Mouse (Mus musculus) heart, adult 18-20 months (tissue): Measurements from ENCODE around the gene Slc25a12. TPM values are rescaled to one million over a fixed set of nuclear protein-coding genes. Genes with fewer than 3 reads are reported as not detected.
A peak's percentile ranks its signal among the peaks of the same experiment; 100 is the strongest.

Source experiments
- DNase-seq, 2 experiments: peaks; one replicate each; pipeline ENCODE4 v3.0.0; 2021 to 2022; ENCODE audit warnings: mixed read lengths in 1 of 2
- total RNA-seq, 2 experiments: library from RNA; stranded (reverse); gene quantifications; 2 replicates each; pipeline ENCODE4 v1.2.3; 2021

The Slc25a12 gene
- total RNA-seq, 2 experiments from 2014 or later, result 253 to 258 TPM

DNA sequence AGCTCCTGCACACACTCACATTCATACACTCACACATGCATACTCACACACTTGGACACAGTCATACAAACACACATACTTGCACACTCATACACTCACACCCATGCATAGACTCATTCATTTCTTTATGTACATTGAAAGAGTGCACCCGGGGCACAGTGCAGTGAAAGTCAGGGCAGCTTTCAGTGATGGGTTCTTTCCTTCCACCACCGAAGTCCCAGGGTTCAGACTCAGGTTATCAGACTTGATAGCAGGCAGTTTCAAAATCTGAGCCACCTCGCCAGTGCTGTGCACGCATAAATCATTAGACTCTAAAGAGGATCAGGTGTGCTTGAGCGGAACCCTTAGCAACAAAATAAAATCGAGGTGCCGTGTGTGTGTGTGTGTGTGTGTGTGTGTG, 17.4 kb downstream of the Slc25a12 start:
- no peak for DNase-seq

DNA sequence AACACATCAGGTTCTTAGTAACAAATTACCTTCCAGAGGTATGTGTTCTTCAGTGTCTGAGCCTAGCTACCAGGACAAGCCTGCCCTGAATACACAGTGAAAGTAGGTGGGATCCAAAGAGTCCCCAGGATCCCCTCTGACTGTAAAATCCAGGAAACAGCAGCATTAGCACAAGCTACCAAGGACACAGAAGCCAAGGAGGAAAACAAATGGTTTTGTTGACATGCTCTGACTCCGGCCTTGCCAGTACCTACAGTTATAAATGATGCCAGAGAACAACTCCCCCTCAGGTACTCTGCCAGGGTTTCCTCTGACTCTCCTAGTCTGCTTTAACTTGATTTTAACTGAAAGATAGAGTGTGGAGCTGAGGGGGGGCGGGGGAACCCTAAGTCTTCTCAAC, 18.0 kb downstream of the Slc25a12 start:
- DNase-seq, result no peak

DNA sequence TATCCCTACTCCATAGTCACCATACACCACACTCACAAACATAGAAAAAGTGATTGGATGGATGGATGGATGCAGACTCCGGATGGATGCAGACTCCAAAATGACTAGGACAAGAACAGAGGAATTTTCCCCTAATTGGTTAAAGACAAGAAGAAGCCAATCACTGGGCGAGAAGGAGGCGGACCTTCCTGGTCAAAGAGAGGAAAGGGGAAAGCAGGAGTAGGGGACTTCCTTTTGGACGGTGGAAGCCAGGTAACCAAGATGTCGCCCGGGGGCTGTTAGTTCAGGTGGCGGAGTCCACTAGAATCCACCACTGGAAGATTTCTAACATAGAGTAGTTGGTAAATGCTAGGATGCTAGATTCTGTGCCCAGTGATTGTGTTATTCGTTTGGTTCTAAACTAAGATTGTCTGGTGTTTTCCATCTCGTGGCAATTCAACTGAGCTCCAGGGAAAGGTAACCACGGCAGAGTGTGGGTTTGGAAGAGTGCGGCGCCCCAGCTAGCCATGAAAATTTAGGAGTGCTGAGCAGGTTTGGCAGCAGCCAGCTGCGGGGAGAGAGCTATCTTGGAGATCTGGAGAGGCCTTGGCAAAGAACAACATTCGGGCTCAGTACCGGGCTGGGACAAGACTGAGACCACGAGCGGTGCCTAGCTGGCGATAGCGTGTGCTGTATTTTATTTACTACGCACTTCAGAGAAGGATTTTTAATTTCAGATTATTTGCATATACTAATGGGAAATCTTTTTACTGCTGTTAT, 19.6 kb downstream of the Slc25a12 start:
- DNase-seq, result peak in 1 of 2 experiments; percentile 17

DNA sequence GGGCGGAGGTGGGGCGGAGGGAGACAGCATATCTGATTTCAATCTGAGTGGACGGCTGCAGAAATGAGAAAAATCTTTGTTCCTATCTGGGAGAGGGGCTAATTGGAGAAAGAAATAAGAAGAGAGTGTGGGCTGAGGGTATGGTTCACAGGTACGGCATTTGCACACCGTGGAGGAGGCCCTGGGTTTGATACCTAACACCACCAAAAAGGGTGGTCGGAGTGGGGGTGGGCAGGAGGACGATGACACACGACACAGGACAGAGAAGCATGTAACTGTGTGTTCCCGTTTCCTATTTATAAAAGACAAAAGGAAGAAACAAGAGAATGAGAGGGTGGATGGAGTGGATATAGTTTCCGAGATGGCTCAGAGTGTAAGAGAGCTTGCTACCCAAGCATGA, 20.4 kb downstream of the Slc25a12 start:
- DNase-seq, result no peak

DNA sequence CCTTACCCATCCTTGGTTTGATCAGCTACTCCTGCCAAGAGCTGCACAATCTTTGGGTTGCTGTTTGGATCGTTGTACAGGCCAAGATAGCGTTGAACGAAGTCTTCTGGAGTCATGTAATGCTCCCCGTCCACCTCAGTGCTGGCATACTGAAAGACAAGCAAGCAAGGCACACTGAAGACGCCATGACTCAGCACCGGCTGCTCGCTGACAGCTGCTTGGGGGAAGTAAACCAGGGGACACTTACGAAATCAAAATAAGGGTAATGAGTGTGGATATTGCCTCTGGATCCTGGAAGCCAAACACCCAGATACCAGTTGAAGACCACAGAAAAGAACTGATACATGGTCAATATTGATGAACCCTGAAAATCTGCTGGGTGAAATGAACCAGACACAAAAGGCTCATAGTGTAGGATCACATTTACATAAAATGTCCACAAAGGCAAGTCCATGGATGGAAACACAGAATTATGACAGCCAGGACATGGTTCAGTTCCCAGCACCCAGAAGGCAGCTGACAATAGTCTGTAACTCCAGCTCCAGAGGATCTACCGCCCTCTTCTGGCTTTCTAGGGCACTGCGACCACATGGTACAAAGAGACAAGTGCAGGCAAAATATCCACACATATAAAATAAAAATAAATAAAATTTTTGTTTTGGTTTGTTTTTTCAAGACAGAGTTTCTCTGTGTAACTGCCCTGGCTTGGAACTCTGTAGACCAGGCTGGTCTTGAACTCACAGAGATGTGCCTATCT, 23.5 kb downstream of the Slc25a12 start:
- DNase-seq, result peak in 1 of 2 experiments; percentile 41

DNA sequence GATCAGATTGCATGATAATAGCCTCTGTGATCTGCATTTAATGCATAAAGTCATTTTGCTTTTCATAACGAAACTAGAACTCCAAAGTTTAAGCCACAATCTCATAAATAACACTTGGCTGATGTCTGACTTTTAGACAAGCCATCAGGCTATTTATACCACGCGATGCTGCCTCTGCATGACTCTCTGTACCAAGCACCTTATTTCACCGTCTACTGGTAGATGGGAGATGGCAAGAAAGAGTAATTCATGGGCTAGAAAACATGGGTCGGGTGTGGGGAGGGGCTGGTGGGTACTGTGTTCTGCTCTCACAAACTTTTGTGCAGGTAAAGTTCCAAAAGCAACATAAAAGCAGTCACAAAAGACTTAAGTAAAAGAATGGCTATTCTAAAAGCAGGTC, 27.4 kb downstream of the Slc25a12 start:
- peak in 1 of 2 experiments; percentile 11 for DNase-seq

DNA sequence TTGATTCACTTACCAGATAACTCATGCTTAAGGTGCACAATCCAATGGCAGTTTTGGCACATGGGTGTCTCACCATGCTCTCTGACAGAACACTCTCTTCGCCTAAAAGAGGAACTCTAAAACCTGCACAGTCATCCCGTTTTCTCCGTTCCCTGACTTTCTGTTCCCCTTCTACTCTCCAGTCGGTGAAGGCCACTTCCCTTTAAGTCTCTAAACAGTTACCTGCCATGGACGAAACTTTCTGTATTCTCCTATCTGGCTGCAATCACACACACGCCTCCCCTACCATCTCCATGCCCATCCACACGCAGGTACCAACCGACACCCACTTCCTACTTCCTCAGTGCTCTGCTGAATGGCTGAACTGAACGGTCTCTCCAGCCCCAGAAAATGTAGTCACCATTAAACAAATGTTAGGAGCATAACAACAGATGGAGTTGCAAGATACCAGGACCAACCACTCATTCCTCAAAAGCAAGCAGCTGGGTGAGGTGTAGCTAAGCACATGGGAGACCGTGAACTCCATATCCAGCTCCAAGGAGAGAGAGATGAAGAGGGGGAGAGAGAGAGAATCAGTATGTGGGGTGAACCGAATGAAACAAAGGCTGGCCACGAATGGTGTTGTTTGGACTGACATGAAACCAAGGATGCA, 29.3 kb downstream of the Slc25a12 start:
- DNase-seq, result peak in 1 of 2 experiments; percentile 55

DNA sequence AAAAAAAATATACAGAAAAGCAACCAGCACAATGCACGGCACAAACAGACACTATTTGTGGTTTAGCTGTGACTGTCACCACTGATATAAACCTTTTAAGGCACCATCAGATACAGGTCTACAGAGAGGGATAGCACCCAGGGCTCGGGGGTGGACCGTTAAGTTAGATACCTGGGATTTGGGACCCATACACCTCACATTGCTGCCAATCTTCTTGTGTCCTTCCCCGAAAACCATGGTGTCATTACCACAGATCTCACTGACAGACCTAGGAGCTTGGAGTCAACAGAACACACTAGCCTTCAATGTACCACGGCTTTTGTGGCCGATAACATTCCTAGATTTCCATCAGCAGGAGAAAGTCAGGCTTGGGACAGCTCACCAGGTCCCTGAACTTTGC, 30.9 kb downstream of the Slc25a12 start:
- no peak for DNase-seq

DNA sequence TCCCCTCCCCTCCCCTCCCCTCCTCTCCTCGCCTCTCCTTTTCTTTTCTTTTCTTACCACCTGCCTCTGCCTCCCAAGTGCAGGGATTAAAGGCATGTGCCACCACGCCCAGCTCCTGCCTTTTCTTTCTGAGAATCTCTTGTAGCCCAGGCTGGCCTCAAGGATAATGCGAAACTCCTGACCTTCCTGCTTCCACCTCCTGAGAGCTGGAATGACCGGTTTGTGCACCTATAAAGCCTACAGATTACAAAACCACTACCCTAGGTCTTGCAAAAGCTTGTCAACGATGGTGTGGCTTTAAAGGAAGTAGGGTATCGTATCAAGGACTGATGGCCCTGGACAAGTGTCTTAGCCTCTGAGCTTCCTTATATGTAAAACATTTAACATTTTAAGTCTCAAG, 31.3 kb downstream of the Slc25a12 start:
- DNase-seq, result no peak

DNA sequence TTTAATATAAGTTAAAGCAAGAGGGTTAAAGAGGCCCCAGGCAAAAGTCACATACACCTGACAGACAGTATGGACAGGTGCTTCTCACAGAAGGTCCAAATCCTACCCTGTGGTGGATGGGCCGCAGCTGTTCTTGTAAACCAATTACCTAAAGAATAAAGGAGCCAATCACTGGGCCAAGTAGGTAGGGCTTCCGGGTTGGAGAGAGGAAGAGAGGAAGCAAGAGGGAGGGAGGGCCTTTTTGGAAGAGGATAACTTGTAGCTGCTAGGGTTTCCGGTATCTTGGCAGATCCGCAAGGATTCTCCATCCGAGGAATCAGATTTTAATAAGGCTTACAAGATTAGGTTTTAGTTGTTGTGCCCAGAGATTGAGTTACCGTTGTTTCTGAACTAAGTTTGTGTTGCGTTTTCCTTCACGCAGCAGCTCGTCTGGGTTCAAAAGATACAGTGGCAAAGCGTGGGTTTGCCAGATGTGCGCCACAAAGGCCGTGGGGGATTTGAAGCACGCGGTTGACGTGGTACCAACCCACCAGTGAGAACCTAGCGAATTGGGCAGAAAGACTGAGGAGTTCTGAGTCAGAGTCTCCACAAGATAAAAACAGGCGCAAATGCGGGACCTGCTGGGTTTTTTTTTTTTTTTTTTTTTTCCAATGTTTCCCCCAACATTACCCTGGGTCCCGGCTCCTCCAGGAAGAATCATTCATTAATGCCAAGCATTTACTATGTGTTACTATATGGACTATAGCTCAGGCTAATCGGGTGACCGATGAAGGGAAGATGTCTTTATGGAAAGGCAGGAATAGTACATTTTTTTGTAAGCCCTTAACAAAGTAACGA, 33.3 kb downstream of the Slc25a12 start:
- DNase-seq, result no peak

DNA sequence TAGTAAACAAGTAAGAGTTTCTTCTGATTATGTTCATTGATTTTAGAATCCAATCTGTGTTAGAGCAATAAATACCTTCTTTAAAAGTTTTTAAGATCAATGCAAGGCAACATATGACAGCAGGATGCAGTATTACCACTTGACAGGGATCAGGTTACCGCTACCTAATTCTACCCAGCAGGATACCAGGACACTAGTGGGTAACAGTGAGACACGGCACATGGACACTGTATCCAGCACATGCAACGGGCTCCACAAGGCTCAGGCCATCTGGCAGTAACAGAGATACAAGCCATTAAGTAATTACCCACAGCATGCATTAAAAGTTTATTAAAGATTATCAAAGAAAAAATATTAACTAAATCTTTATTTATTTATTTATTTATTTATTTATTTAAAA, 37.8 kb downstream of the Slc25a12 start:
- no peak for DNase-seq

DNA sequence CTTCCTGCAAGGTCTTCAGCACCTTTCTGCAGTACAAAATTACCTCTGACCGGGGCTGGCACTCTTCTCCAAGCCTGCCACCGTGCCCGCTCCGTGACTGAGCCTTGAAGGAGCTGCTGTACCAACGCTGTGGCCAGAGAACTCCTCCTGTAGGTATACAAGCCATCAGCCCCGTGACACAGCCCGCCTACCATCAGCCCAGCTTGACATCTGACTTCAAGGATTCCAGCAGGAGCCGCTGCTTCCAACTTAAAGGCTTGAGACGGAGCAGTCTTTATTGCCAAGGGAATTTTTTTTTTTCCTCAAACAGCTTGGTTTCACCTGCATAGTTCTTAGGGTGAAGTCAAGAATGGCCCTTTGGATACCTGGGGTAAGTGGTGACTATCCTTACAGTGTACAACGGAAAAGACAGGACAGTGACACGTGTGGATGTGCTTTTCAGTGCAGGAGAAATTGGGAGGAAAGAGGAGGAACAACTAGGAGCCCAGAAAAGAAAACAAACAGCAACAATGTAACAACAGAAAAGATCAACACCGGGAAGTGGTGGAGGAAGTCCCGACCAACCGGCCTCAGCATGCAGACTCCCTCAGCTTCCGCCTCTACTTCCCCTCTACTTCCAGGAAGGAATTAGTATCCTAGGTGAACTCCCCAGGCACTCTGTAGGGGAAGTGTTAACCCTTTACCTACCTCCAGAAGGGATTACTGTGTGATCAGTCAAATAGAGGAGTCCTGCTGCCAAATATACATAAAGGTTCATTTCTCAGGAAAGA, 39.0 kb downstream of the Slc25a12 start:
- DNase-seq, result no peak

DNA sequence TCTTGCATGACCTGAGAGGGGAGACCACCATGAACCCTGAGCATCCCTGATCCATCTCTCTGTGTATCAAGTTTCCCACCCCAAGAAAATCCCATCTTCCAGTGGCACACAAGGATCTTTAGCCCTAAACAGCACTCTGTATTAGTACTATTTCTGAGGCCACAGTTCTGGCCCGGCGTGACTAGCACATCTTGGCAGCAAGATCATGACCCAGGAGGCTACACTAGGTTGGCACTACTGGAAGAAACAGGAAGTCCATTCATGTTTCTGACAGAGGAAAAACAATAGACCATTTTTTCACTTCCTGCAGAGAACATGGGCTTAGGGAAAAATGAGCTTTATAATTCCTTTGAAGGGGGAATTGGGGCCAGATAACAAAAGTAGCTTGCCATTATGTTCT, 39.8 kb downstream of the Slc25a12 start:
- no peak for DNase-seq

DNA sequence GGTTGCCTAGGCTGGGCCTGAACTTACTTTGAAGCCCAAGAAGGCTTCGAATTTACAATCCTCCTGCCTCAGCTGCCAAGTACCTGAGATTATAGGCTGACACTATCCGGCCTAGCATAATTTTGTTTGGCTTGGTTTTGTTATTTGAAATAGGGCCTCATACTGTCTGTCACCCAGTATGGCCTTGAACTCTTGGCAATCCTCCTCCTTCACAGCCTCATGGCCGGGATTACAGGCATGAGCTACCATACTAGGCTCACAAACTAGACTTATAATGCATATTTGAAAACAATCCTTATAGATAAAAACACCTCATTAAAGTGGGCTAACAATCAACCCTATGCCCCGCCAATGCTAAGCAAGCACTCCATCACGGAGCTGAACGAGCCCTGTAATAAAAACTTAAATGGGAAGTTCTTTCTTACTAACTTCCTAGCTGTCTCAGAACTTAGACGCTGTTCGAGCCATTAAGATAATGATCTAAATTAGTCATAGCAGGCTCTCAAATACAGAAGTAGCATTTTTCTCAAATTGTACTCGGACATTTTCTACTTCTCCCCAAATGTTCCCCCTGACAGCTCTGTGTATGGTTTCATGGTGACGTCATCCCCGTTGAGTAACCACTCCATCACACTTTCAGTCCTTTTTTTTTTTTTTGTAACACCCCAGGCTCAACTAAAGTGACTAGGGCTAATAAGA, 40.6 kb downstream of the Slc25a12 start:
- peak in 1 of 2 experiments; percentile 32 for DNase-seq

DNA sequence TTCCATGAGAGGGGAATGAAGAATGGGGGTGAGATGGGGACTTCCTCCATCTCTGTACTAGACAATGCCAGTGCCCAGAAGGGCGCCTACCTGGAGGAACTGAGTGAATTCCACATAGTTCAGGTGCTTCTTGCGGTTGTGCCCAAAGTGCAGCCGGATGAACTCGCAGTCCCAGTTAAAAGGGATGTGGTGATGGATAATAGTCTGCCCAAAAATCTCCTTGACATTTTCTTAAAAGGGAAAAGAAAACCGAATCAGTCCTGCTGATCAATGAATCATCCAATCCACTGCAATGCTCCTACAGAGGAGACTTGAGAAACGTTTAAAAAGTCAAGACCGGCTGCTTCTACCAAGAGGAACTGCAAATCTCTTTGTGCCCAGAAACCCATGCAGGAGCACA, 43.7 kb downstream of the Slc25a12 start:
- DNase-seq, result no peak

DNA sequence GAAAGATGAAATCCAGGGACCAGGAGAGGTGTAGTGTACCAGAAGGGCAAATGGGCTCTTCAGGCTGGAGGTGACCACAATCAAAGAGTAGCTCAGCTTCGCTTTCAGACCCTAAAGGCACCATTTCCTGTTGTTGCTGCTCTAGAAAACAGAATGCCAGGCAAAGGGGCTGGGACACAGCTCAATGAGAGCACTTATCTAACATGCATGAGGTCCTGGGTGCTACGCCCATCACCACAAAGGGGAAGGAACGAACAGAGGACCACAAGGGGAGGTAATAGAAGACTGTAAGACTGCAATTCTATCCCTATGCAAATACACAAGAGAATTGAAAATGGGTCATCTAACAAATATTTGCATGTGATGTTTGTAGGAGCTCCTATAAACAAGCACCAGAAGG, 46.1 kb downstream of the Slc25a12 start:
- DNase-seq, result no peak

DNA sequence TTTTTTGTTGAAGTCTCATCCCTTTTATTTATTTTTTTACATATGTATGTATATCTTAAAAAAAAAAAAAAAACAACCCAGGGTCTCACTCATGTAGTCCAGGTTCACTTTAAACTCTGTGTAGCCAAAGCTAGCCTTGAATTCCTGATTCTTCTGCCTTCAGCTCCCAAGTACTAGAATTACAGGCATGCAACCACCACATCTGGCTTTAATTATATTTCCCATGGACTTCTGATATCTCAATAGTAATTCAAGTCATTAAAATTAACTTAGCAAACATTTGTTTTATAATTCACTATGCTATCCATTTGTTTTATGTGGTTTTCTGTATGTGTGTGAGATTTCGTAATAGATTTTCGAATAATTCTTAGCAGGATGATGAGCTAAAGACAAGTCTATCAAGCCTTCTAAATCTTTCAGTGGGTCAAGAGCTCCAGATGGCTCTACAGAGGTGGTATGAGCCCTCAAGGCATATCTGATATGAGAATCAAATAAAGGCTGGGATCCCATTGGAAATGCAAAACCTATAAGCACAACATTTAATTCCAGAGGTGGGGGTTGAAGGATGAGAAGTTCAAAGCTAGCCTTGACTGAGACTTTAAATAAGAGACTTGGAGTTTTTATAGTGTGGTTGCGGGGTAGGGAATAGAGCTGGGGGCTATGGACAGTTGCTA, 51.3 kb downstream of the Slc25a12 start:
- no peak for DNase-seq

DNA sequence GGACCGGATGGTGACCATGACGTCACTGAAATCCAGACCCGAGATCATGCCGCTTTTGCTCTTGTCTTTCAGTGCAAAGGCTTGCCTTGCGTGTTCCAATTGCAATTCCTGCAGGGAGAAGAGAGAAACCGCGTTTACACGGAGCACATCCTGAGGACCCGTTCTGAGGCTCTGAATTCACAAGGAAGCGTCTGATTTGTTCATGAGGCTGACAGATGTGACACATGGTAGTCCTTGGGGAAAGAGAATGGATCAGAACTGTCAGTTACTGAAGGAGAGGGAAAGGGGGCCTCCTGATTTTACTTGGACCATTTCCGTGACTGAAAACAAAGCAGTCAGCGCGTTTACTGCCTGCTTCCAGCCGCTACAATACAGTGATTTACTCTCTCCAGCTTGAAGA, 52.5 kb downstream of the Slc25a12 start:
- no peak for DNase-seq

DNA sequence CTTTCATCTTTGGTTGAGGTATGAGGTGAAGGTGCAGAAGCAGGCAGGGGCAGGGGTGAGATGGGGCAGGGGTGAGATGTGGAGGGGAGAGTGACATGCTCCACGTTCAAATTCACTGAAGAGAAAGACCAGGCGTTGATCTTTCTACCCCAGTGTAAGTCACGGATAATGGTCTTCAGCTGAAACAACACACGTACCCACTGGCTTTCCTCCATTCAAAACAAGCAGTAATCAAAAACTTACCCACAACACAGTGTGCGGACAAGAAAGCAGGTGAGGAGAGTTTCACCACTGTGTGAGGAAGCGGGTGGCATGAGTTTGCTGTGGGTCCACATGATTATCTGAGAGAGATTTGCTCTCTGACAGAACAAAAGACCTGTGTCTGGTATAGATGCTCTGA, 53.5 kb downstream of the Slc25a12 start:
- no peak for DNase-seq

DNA sequence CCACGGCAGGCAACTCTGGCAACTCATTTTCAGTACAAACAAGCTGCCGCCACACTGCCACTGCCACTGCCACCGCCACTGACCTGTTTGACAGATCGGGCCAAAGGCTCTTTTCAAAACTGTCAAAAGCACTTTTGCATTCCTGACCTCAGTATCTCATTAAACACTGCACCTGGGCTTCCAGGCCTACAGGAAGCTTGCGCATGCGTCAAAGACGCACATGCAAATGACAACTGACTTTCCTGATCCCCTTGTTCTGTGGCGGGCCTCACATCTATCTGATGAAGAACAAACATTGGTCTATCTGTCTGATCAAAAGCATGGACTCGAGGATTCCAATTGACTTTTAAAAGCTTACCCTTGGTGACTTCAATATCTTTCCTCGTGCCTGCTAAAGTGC, 55.5 kb downstream of the Slc25a12 start:
- no peak for DNase-seq
